Mouse (Mus musculus): ENCODE data around the gene Arhgap27. TPM values are rescaled to one million over a fixed set of nuclear protein-coding genes. Genes with fewer than 3 reads are reported as not detected.

Gene Arhgap27
- polyA plus RNA-seq, 1 experiment: 47.3 TPM

DNA sequence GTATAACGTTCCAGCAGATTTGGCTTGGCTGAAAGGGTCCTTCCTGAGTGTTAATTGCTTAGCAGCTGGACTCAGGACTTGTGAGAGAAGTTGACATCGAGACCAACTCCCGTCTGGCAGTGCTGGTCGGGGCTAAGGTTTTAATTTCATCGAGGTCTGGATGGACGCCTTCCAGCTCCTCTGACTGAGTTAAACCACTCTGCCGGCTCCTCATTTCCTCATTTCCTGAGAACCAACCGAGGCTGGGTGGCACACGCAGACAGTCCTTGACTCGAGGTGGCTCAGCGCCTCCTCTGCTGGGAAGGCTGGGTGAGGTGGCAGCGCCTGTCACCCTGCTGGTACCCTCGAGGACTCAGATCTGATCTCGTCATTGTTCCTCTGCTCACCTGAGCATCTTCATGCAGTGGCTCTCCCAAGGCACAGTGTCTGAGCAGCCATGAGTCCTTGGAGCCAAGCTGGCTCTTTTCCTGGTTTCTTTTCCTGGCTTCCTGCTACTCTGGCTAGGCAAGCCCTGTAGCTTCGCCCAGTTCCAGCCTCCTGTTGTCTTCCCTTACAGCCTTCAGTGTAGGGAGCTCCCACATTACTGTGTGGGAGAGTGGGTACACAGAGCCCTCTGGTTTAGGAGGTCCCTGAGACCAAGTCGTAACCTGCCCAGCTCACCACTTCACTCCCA is 75.1 kb downstream of the Arhgap27 start:
- H3K27ac ChIP-seq (ENCODE audit: control insufficient read depth, insufficient read depth, low read depth, low read length, poor library complexity): no peak overlapping the region
- TF ChIP-seq POLR2A (IDR thresholded peaks at IDR 0.05; ENCODE audit: borderline replicate concordance, control insufficient read depth, low read depth, low read length): no peak
- TF ChIP-seq CTCF (IDR thresholded peaks at IDR 0.05; ENCODE audit: control insufficient read depth, insufficient read depth, low read length): no peak
- peaks cover 6% of the 10 kb centered on the region; the same call in 1 of the 2 replicates for H3K4me1 ChIP-seq (ENCODE audit: control insufficient read depth, insufficient read depth, low read length)
- WGBS: 8% methylated on average over 16 of the region's 16 CpGs
- no peak overlapping the region for H3K4me3 ChIP-seq (replicated peaks; ENCODE audit: control insufficient read depth, low read depth, low read length)

DNA sequence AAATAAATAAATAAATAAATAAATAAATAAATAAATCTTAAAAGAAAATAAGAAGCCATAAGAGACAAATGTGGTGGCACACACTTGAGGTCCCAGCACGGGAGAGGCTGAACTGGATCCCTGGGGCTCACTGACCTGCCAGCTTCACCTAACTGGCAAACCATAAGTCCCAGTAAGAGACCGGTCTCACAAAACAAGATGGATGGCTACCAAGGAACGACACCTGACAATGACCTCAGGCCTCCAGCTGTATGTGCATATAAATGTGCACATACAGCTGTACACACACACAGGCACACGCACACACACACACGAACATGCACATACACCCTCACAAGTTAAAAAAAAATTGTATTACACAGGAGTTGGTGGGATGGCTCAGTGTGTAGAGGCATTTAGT is 76.6 kb downstream of the Arhgap27 start:
- TF ChIP-seq CTCF (IDR thresholded peaks at IDR 0.05; ENCODE audit: control insufficient read depth, insufficient read depth, low read length) (no peak), POLR2A (IDR thresholded peaks at IDR 0.05; ENCODE audit: borderline replicate concordance, control insufficient read depth, low read depth, low read length) (no peak)
- 90% methylated on average over 5 of the region's 5 CpGs for WGBS
- Histone ChIP-seq H3K27ac (ENCODE audit: control insufficient read depth, insufficient read depth, low read depth, low read length, poor library complexity) (no peak overlapping the region), H3K4me3 (replicated peaks; ENCODE audit: control insufficient read depth, low read depth, low read length) (no peak overlapping the region), H3K4me1 (ENCODE audit: control insufficient read depth, insufficient read depth, low read length) (peaks cover 5% of the 10 kb centered on the region; the same call in 1 of the 2 replicates)

DNA sequence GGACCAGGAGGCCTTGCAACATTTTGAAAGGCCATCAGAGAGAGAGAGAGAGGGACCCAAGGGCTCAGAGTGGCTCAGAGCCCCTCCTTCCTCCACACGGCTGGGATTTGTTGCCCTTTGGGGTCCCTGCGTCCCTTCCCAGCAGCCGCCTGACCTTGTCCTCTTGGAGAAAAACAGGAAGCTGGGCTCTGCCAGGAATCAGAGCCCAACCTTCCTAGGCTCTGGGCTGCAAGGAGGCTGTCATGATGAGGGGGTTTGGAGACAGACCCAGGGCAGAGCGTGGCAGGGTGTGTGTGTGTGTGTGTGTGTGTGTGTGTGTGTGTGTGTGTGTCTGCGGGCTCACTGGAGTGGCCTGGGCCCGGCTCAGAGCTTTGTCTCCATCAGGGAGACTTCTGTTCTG is 77.5 kb downstream of the Arhgap27 start:
- H3K27ac ChIP-seq (ENCODE audit: control insufficient read depth, insufficient read depth, low read depth, low read length, poor library complexity): no peak overlapping the region

DNA sequence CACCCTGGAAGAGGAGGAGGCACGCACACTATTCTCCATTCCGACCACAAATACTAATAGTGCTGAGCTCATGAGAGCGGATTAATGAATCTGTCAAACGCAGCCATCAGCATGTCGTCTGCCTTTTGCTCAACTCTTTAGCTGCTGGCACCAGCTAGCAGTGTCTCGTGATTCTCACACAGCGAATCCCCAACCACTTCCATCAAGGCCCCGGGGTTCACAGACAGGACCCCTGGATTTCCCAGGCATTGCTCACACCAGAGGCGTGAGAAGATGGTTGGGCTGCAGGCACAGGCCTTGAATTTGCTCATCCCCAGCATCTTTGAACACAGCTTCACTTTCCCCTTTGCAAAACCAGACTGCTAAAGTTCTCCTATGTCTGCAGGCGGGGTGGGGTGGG is 78.2 kb downstream of the Arhgap27 start:
- H3K27ac ChIP-seq (ENCODE audit: control insufficient read depth, insufficient read depth, low read depth, low read length, poor library complexity): no peak overlapping the region
- WGBS: 88% methylated on average over 10 of the region's 10 CpGs
- TF ChIP-seq POLR2A (IDR thresholded peaks at IDR 0.05; ENCODE audit: borderline replicate concordance, control insufficient read depth, low read depth, low read length) (no peak), CTCF (IDR thresholded peaks at IDR 0.05; ENCODE audit: control insufficient read depth, insufficient read depth, low read length) (no peak)

More for the DNA sequence above, 77.5 kb downstream of the Arhgap27 start:
- no peak for TF ChIP-seq CTCF (IDR thresholded peaks at IDR 0.05; ENCODE audit: control insufficient read depth, insufficient read depth, low read length)
- no peak for TF ChIP-seq POLR2A (IDR thresholded peaks at IDR 0.05; ENCODE audit: borderline replicate concordance, control insufficient read depth, low read depth, low read length)
- H3K4me3 ChIP-seq (replicated peaks; ENCODE audit: control insufficient read depth, low read depth, low read length): no peak overlapping the region
- H3K4me1 ChIP-seq (ENCODE audit: control insufficient read depth, insufficient read depth, low read length): peaks cover 2% of the 10 kb centered on the region; the same call in 1 of the 2 replicates
- WGBS: 69% methylated on average over 6 of the region's 6 CpGs

DNA sequence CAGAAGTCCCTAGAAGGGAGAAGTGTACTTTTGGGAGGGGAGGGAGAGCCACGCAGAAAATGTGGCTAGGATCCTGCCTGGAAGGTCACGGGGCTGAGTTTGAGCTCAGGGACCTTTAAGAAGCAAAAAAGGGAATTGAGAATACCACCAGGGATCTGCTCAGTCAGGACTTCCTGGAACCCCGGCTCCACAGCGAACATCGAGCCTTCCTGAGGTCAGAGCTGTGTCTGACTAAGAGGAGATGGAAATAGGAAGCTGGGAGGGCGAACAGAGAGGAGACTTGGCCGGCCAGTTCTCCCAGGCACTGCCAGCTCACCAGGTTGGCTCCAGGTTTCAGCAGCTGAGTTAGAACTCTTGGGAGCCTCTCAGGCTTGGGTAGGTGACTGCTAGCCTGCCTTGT is 81.7 kb downstream of the Arhgap27 start:
- Histone ChIP-seq H3K4me3 (replicated peaks; ENCODE audit: control insufficient read depth, low read depth, low read length) (no peak overlapping the region), H3K27ac (ENCODE audit: control insufficient read depth, insufficient read depth, low read depth, low read length, poor library complexity) (no peak overlapping the region), H3K4me1 (ENCODE audit: control insufficient read depth, insufficient read depth, low read length) (no peaks in the 10 kb centered on the region)
- 3% methylated on average over 7 of the region's 7 CpGs for WGBS
- TF ChIP-seq CTCF (IDR thresholded peaks at IDR 0.05; ENCODE audit: control insufficient read depth, insufficient read depth, low read length): no peak
- no peak for TF ChIP-seq POLR2A (IDR thresholded peaks at IDR 0.05; ENCODE audit: borderline replicate concordance, control insufficient read depth, low read depth, low read length)

More for the DNA sequence above, 78.2 kb downstream of the Arhgap27 start:
- Histone ChIP-seq H3K4me1 (ENCODE audit: control insufficient read depth, insufficient read depth, low read length) (peaks cover 2% of the 10 kb centered on the region; the same call in 1 of the 2 replicates), H3K4me3 (replicated peaks; ENCODE audit: control insufficient read depth, low read depth, low read length) (no peak overlapping the region)

Other genes starting within 250 kb of the Arhgap27 start
- gene Hexim1, start 247.5 kb downstream of the Arhgap27 start, polyA plus RNA-seq (2011; ENCODE audit: insufficient read depth, insufficient read length, low replicate concordance, missing spikeins): 14.0 and 21.8 TPM in 2 replicates
- gene Hexim2, start 231.3 kb downstream of the Arhgap27 start, polyA plus RNA-seq (2011; ENCODE audit: insufficient read depth, insufficient read length, low replicate concordance, missing spikeins): 2.8 and 5.7 TPM in 2 replicates
- gene Fmnl1, start 192.6 kb downstream of the Arhgap27 start, polyA plus RNA-seq (2011; ENCODE audit: insufficient read depth, insufficient read length, low replicate concordance, missing spikeins): 42.0 and 121 TPM in 2 replicates
- not detected in 2 replicates for gene 1700023F06Rik, start 155.1 kb downstream of the Arhgap27 start, polyA plus RNA-seq (2011; ENCODE audit: insufficient read depth, insufficient read length, low replicate concordance, missing spikeins)
- gene Spata32, start 145.3 kb downstream of the Arhgap27 start, polyA plus RNA-seq (2011; ENCODE audit: insufficient read depth, insufficient read length, low replicate concordance, missing spikeins): not detected in 2 replicates
- gene Map3k14, start 96.2 kb downstream of the Arhgap27 start, polyA plus RNA-seq (2011; ENCODE audit: insufficient read depth, insufficient read length, low replicate concordance, missing spikeins): 3.4 and 12.1 TPM in 2 replicates
- gene Plekhm1, start 49.0 kb upstream of the Arhgap27 start, polyA plus RNA-seq (2011; ENCODE audit: insufficient read depth, insufficient read length, low replicate concordance, missing spikeins): 12.5 and 23.7 TPM in 2 replicates
- not detected in 2 replicates for gene Lrrc37a, start 140.9 kb upstream of the Arhgap27 start, polyA plus RNA-seq (2011; ENCODE audit: insufficient read depth, insufficient read length, low replicate concordance, missing spikeins)